Mouse (Mus musculus) testis, postnatal 14 days (tissue): ENCODE results near the gene Eif2d.
A peak's percentile ranks its signal among the peaks of the same experiment; 100 is the strongest.

ENCODE experiments used
- DNase-seq: peaks from one replicate; pipeline ENCODE4 v3.0.0; 2021; ENCODE audit warnings: low spot score

Eif2d gene

DNA sequence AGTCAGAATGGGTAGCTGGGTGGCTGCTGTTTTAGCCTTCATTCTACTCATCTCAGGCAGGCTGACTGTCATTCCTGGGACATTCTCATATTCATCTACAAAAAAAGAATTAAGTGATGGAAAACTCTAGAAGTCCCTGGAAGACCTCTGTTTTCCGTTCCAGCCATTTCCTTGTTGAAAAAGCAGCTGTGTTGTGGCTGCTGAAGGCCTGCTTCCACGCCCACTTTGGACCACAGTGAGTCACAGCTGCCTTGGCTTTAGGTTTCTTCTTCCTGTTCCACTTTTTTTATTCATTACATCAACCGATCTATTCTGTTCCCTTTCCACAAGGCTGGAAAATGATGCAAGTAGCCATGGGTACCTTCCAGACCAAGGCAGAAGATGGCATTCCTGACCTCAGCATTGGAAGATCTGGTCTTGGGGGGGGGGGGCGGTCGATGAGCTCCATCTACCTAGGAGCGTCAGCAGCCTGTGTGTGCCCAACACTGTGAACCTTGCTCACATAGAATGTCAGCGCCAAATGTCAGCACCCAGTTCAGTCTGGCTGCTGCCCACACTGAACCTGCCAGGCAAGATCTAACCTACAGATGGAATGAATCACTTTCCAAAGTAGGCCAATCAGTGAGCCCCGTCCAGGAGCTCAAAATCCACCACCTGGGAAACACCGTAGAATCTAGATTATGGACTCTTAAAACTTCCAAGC is 31.4 kb downstream of the Eif2d start:
- DNase-seq = no peak

DNA sequence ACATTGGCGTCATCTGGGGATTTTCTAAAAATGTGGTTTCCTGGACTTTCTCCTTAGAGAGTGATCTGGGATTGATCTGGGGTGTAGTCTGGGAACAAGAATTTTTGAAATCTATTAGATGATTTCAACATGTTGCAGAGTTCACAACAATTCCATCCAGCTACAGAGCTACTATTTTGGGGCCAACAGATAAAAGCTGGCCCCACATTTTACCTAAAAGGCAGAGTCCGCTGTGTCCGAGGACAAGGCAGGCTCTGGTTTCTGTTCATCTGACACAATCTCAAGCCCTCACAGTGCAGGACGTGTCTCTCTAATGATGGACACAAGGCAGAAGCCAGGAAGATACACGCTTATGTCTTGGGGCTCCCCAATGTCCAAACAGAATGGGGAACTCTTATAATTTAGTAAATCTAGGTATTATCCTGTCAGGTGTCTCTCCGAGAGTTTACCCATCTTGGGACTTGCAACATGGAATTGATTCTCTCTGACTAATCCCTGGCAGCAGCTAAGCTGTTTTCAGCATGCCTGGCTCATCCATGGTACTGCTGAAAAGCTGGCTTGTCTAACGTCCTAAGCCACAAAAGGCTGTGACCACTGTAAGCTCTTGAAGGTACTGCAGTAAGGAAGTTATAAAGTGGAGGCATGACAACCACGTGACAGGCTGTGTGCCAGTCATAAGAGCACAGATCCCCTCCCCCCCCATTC is 32.1 kb downstream of the Eif2d start:
- no peak for DNase-seq

- no peak for DNase-seq
These were observed 33.0 kb downstream of the Eif2d start for GRCm38 (mm10) chr1:131185821-131186506.

DNA sequence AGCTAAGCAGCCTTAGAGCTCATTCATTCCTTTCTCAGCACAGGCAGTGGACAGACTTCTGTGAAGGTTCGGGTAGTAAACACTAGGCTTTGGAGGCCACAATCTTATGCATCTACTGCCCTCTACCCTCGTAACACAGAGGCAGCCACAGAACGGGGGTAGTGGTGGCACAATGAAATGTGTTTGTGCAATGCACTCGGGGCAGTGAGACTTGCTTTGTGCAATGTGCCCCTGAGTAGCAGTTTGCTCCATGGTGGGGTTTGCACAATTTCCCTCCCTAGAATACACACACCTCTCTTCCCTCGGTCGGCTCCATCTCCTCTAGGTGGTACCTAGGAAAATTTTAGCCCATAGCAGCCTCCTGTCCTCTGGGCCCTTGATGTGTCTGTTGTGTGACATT is 34.0 kb downstream of the Eif2d start:
- no peak for DNase-seq

DNA sequence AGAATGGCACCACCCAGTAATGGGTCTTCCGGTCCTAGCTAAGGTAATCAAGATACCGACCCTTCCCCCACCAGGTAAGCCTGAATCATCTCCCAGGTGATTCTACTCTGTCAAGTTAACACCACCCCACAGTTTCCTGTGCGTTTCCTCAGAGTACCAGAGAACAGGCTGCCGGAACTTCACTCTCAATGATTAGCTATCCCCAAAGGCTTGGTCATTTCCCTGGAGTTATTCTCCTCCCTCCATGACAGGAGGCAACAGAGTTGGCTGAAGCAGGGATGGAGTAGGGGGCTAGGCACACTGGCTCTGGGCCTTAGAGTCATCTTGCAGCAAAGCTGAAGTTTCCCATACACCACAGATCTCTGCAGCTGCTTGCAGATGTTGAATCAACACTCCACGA is 34.9 kb downstream of the Eif2d start:
- no peak for DNase-seq

DNA sequence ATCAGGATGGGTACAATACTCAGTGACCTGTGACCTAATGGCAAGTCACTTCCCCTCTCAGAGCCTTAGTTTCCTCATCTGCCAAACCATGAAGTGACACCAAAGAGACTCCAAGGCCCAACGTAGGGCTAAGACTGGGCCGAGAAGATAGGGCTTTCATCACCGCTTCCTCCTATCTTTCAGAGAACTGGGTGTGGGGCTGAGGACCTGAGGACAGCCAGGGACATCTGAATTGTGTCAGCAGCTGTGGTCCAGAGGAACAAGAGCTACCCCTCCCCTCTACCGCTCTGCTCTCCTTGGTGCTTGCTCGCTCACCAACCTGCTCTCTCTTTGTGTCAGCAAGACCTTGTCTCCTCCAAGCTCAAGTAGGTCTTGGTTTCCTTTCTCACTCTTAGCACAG is 35.7 kb downstream of the Eif2d start:
- no peak for DNase-seq

GRCm38 (mm10) chr1:131193746-131194145 is 40.8 kb downstream of the Eif2d start:
- no peak for DNase-seq

DNA sequence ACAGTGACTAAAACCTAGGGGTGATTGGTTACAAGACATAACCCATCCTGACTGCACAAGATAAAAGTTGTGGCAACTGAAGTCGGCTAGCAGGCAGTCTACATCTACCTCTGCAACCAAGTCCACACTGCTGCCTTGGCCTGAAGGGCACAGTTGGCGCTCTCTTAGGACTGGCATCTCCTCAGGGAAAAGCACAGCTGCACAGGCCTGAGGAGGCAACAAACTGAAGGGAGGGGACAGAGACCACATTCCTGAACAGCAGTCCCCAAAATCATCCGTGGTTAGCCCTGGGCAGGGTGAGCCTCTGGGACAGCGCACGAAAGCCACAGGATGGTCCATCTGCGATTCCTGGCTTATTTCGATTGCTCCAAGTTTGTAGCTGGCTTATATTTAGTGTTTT is 42.7 kb downstream of the Eif2d start:
- no peak for DNase-seq

GRCm38 (mm10) chr1:131196107-131196506 is 43.1 kb downstream of the Eif2d start:
- no peak for DNase-seq

- DNase-seq = no peak
These were observed 45.5 kb downstream of the Eif2d start for GRCm38 (mm10) chr1:131198417-131198960.

DNA sequence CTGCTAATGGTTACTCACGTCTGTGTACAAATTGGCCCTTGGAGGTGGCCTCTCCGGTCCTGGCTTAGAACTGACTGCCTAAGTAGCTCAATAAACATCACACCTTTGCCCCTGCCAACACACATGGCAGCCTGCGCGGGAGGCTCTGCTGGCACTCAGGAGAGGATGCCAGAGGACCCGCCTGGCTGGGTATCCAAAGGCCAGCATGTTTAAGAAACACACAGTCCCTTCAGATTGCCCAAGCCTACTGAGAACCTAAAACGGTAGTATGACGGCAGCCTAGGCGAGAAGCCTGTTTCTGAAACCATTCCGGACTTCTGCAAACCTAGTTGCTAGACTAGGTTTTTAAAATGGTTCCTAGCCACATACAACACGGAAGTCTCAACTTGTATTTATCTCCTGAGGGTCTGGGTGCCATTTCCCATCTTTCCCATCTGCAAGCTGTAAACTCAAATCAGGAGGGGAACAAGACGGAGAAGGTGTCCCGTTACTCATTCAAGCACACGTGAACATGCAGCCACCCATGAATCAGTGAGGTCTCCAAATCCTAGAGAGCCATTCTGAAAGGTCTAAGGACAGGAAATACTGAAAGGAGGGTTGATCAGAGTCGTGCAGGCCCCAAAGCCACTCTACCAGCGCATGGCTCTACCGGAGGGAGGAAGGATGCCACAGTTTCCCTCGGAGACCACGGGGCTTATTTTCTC is 46.3 kb downstream of the Eif2d start:
- no peak for DNase-seq

DNA sequence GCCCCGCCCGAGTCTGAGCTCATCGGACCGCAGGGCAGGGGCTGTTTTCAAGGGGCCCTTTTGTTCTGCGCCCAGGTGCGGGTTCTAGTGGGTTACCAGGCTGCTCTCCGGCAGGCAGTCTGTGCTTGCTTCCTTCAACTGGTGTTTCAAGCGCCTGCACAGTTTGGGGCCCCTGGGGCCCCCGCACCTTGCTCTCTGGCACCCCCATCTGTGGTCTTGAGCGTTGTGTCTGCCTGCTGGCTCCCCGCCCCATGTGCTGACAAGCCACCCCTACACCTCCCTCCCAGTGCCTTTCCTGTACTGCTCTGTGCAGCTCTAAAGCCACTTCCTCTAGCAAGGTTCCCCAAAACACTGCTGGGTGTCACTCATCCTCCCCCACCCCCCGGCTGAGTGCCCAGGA is 47.0 kb downstream of the Eif2d start:
- DNase-seq = no peak

- DNase-seq = no peak
These were observed 47.6 kb downstream of the Eif2d start for GRCm38 (mm10) chr1:131200588-131200987.

- no peak for DNase-seq
These were observed 48.4 kb downstream of the Eif2d start for GRCm38 (mm10) chr1:131201391-131201790.

GRCm38 (mm10) chr1:131204461-131204860 is 51.5 kb downstream of the Eif2d start:
- no peak for DNase-seq

DNA sequence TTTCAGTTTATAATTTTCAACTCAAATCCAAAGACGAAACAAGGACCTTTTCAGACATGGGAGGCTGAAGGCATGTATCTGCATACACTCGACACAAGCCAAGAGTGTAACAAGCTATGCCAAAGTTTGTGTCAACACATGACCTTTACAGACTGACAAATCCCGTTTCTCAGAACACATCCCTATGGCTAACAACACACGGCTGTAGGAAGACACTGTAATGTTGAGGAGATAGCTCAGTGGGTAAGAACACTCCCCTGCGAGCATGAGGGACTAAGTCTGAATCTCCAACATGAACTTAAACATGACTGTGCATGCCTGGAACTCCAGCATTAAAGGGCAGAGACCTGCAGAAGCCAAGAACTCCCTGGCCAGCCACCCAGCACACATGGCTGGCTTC is 53.4 kb downstream of the Eif2d start:
- DNase-seq = no peak

DNA sequence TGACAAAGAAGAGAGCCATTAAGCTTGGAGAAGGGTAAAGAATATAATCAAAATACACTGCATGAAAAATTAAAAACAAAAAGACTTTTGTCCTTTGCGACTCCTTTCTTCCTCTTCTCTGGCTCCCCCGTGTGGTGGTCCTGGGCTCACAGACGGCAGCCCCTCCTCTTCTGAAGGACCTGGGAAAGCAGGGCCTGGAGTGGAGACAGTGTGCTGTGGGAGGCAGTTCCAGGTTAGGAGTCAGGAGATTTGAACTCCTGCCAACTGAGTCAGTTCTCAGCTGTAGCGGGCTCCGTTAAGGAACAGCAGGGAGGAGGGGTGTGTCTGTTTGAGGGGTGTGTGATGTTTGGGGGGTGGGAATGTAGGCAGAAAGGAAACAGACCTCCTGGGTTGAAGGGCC is 54.5 kb downstream of the Eif2d start:
- DNase-seq = peak; percentile 42

- DNase-seq = no peak
These were observed 55.1 kb downstream of the Eif2d start for GRCm38 (mm10) chr1:131208081-131208480.

DNA sequence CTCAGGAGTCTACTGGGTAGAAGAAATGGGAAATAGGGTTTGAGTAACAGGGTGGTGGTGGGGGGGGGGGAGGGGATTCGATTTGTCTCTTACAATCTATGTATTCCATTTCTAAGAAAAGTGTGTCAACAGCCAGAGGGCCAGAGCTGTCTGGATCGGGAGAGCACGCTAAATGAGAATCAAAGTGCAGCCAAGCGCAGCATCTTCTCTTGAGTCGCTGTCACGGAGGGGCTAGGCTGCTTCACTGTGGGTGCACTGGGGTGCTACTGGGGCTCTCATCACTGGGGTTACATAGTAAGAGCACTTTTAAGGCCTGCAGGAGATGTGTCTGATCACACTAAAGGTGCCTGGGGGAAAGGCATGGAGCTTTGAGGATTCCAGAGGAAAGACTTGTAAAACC is 55.8 kb downstream of the Eif2d start:
- no peak for DNase-seq

- DNase-seq = no peak
These were observed 57.0 kb downstream of the Eif2d start for GRCm38 (mm10) chr1:131209971-131210426.

GRCm38 (mm10) chr1:131211655-131212054 is 58.7 kb downstream of the Eif2d start:
- no peak for DNase-seq

- no peak for DNase-seq
These were observed 60.0 kb downstream of the Eif2d start for GRCm38 (mm10) chr1:131212956-131213355.
